Mouse (Mus musculus): ENCODE results near the gene Rasd1. TPM values are rescaled to one million over a fixed set of nuclear protein-coding genes. Genes with fewer than 3 reads are reported as not detected.

Rasd1 gene
- total RNA-seq, 2 experiments from 2014 or later = 2.4 to 4.6 TPM

- no peak for DNase-seq (ENCODE audit: extremely low spot score in 1 of 2, low spot score in 2 of 2)
- intact Hi-C loops (cut with DNase I) = no loop called here
Measured at GRCm38 (mm10) chr11:59921265-59921664, 43.5 kb downstream of the Rasd1 start.

- intact Hi-C loops (cut with DNase I) = no loop called here
- DNase-seq (ENCODE audit: extremely low spot score in 1 of 2, low spot score in 2 of 2) = no peak
Measured at GRCm38 (mm10) chr11:59920331-59920730, 44.4 kb downstream of the Rasd1 start.

- DNase-seq (ENCODE audit: extremely low spot score in 1 of 2, low spot score in 2 of 2) = no peak
- intact Hi-C loops (cut with DNase I) = no loop called here
Measured at GRCm38 (mm10) chr11:59919401-59919800, 45.3 kb downstream of the Rasd1 start.

GRCm38 (mm10) chr11:59918014-59918413 is 46.7 kb downstream of the Rasd1 start:
- intact Hi-C loops (cut with DNase I) = no loop called here
- no peak for DNase-seq (ENCODE audit: extremely low spot score in 1 of 2, low spot score in 2 of 2)

- DNase-seq (ENCODE audit: extremely low spot score in 1 of 2, low spot score in 2 of 2) = no peak
- intact Hi-C loops (cut with DNase I) = no loop called here
Measured at GRCm38 (mm10) chr11:59913702-59914101, 51.0 kb downstream of the Rasd1 start.

Other genes starting within 250 kb of the Rasd1 start
- gene Pld6, start 177.3 kb downstream of the Rasd1 start, total RNA-seq (2021) = 1 to 10 TPM; 1.2 TPM
- 10 to 100 TPM; 34.5 to 35.6 TPM for gene Flcn, start 154.9 kb downstream of the Rasd1 start, total RNA-seq (2021)
- 10 to 100 TPM; 51.8 to 54.3 TPM for gene Nt5m, start 125.5 kb downstream of the Rasd1 start, total RNA-seq (2021)
- gene Cops3, start 125.1 kb downstream of the Rasd1 start, total RNA-seq (2021) = 10 to 100 TPM; 76.4 to 81.7 TPM
- 10 to 100 TPM; 29.3 to 29.9 TPM for gene Med9, start 16.7 kb downstream of the Rasd1 start, total RNA-seq (2021)
- 1 to 10 TPM; 6.7 to 8.0 TPM for gene Pemt, start 81.5 kb upstream of the Rasd1 start, total RNA-seq (2021)
- 10 to 100 TPM; 61.9 to 68.5 TPM for gene Rai1, start 140.1 kb upstream of the Rasd1 start, total RNA-seq (2021)

Measured in left cerebral cortex, postnatal 10 days (tissue).